Mouse (Mus musculus) testis, postnatal 10 days (tissue): ENCODE measurements around the gene Slc30a10.

Experiments
- DNase-seq: peaks from one replicate; pipeline ENCODE4 v3.0.0; 2021; ENCODE audit warnings: low spot score

Slc30a10 gene

GRCm38 (mm10) chr1:185462889-185463288, 8.2 kb downstream of the Slc30a10 start:
- DNase-seq, result no peak

GRCm38 (mm10) chr1:185469551-185470021, 14.9 kb downstream of the Slc30a10 start:
- no peak for DNase-seq

GRCm38 (mm10) chr1:185472025-185472720, 17.5 kb downstream of the Slc30a10 start:
- no peak for DNase-seq

GRCm38 (mm10) chr1:185472730-185473129, 18.1 kb downstream of the Slc30a10 start:
- DNase-seq, result no peak

GRCm38 (mm10) chr1:185473437-185473836, 18.8 kb downstream of the Slc30a10 start:
- DNase-seq, result no peak

GRCm38 (mm10) chr1:185479861-185480260, 25.2 kb downstream of the Slc30a10 start:
- DNase-seq, result no peak

- no peak for DNase-seq
Measured at GRCm38 (mm10) chr1:185482001-185482761, 27.5 kb downstream of the Slc30a10 start.

GRCm38 (mm10) chr1:185482762-185483161, 28.1 kb downstream of the Slc30a10 start:
- DNase-seq, result no peak

- no peak for DNase-seq
Measured at GRCm38 (mm10) chr1:185483356-185484057, 28.9 kb downstream of the Slc30a10 start.

- no peak for DNase-seq
Measured at GRCm38 (mm10) chr1:185484281-185484680, 29.6 kb downstream of the Slc30a10 start.

- no peak for DNase-seq
Measured at GRCm38 (mm10) chr1:185489893-185490292, 35.2 kb downstream of the Slc30a10 start.

GRCm38 (mm10) chr1:185490603-185491002, 36.0 kb downstream of the Slc30a10 start:
- DNase-seq, result no peak

GRCm38 (mm10) chr1:185493439-185494034, 38.9 kb downstream of the Slc30a10 start:
- DNase-seq, result no peak

GRCm38 (mm10) chr1:185496791-185497460, 42.3 kb downstream of the Slc30a10 start:
- no peak for DNase-seq

GRCm38 (mm10) chr1:185500602-185501001, 46.0 kb downstream of the Slc30a10 start:
- no peak for DNase-seq

- peak; percentile 47 for DNase-seq
Measured at GRCm38 (mm10) chr1:185501801-185502340, 47.2 kb downstream of the Slc30a10 start.

GRCm38 (mm10) chr1:185502550-185502949, 47.9 kb downstream of the Slc30a10 start:
- no peak for DNase-seq

- no peak for DNase-seq
Measured at GRCm38 (mm10) chr1:185509042-185509441, 54.4 kb downstream of the Slc30a10 start.

- no peak for DNase-seq
Measured at GRCm38 (mm10) chr1:185511306-185511705, 56.7 kb downstream of the Slc30a10 start.

GRCm38 (mm10) chr1:185515526-185515979, 60.9 kb downstream of the Slc30a10 start:
- DNase-seq, result no peak

- DNase-seq, result no peak
Measured at GRCm38 (mm10) chr1:185516041-185516440, 61.4 kb downstream of the Slc30a10 start.
